ENCODE assay signal across 9 mouse cellular contexts in the genomic region with DNA sequence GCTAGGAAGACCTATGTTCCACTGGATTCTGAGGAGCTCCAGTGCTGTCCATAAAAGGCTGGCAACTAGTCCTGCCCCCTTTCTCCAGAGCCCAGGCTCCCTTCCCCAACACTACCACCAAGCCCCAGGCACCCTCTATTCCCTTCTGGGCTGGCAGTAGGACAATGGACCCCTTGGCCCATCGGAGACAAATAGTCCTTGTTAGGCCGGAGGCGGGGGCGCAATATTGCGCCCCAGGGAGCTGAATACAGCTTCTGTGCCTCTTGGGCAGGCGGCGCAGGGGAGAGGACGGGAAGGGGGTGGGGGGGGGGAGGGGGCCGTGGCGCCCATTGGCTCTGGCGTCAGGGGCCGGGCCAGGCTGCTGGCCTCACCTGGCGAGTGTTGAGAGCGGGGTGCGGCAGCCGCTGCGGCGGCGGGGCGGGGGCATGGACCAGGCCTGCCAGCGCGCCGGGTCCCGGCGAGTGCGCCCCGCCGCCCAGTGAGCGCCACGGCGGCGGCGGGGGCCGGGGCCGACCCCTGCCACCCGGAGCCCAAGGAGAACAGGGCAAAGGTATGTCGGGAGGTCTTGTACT. TPM values are rescaled to one million over a fixed set of nuclear protein-coding genes. Genes with fewer than 3 reads are reported as not detected.
DNase-seq lines count a peak whose midpoint lies in the region; ATAC-seq and TF ChIP-seq lines count a peak whose summit lies in the region.
"Had no signal": no experiment of that assay in that cellular context is flagged by ENCODE, and none has a peak within 500 bp of the region (broad histone marks: within the 10 kb centered on the region; RNA-seq: fewer than 3 reads in every experiment).

A gene (plus strand): TSS at position 346 of the 572 bp plus-strand sequence.

- intact Hi-C loops in left cerebral cortex, adult 2 months (cut with DNase I) = no loop called here

- DNase-seq in ES-E14 (ENCODE audit: low read depth, low spot score) = no peak
- DNase-seq in brain, embryonic 14.5 days (ENCODE audit: low read depth) = peak; percentile 39
- DNase-seq in left cerebral cortex, adult 2 months (ENCODE audit: extremely low spot score in 1 of 2, low spot score in 2 of 2) = peak; percentile 35 to 46
- peak; percentile 22 for DNase-seq in lung, postnatal 14 days
- DNase-seq in B cell, adult 2 months = no peak

- H3K9me3 ChIP-seq in ES-E14 (ENCODE audit: control insufficient read depth, insufficient read depth, low read depth, low read length) = no peaks in the 10 kb centered on the region
- H3K9me3 ChIP-seq in hindbrain, embryonic 16.5 days (ENCODE audit: control insufficient read depth, low read length) = no peaks in the 10 kb centered on the region
- H3K9me3 ChIP-seq in stomach, embryonic 16.5 days (replicated peaks; ENCODE audit: control insufficient read depth, low read length) = no peaks in the 10 kb centered on the region

- peak within 1 kb of the TSS; percentile 64 to 73 for H3K4me3 ChIP-seq in ES-E14 (ENCODE audit: insufficient read depth in 1 of 2, low read depth in 1 of 2, low read length in 2 of 2, poor library complexity in 1 of 2, severe bottlenecking in 1 of 2)
- peak within 1 kb of the TSS; percentile 47 for H3K4me3 ChIP-seq in hindbrain, embryonic 16.5 days (ENCODE audit: low read length)
- H3K4me3 ChIP-seq in left cerebral cortex, adult 2 months = peak within 1 kb of the TSS; percentile 52
- H3K4me3 ChIP-seq in stomach, embryonic 16.5 days (replicated peaks; ENCODE audit: low read length) = peak within 1 kb of the TSS; percentile 52

- H3K27ac ChIP-seq in ES-E14 (ENCODE audit: insufficient read depth, low read depth, low read length, poor library complexity, severe bottlenecking) = no peak within 1 kb of the TSS
- H3K27ac ChIP-seq in hindbrain, embryonic 16.5 days (ENCODE audit: low read depth, low read length) = peak within 1 kb of the TSS; percentile 54; the same call in 1 of the 2 replicates
- peak within 1 kb of the TSS; percentile 87 for H3K27ac ChIP-seq in left cerebral cortex, adult 2 months
- H3K27ac ChIP-seq in stomach, embryonic 16.5 days (ENCODE audit: low read length) = peak within 1 kb of the TSS; percentile 84

- H3K4me2 ChIP-seq in hindbrain, embryonic 16.5 days (ENCODE audit: low read length) = peak within 1 kb of the TSS; percentile 77
- peak within 1 kb of the TSS; percentile 57 for H3K4me2 ChIP-seq in stomach, embryonic 16.5 days (ENCODE audit: low read depth, low read length)

- no peak for TF ChIP-seq CTCF in brain, embryonic 14.5 days (IDR thresholded peaks at IDR 0.05; ENCODE audit: borderline replicate concordance, extremely low read depth, insufficient read depth, insufficient read length)
- no peak for TF ChIP-seq CTCF in left cerebral cortex, adult 2 months (IDR thresholded peaks at IDR 0.05)

- peaks cover 13% of the 10 kb centered on the region for H3K36me3 ChIP-seq in ES-E14 (ENCODE audit: control insufficient read depth, insufficient read depth, low read length, poor library complexity, severe bottlenecking)
- H3K36me3 ChIP-seq in hindbrain, embryonic 16.5 days (ENCODE audit: control insufficient read depth, insufficient read depth, low read length) = peaks cover 17% of the 10 kb centered on the region
- peaks cover 5% of the 10 kb centered on the region; the same call in 1 of the 2 replicates for H3K36me3 ChIP-seq in stomach, embryonic 16.5 days (ENCODE audit: control insufficient read depth, insufficient read depth, low read length)

- no peaks in the 10 kb centered on the region for H3K27me3 ChIP-seq in hindbrain, embryonic 16.5 days (replicated peaks; ENCODE audit: control insufficient read depth, insufficient read depth, low read length)
- peaks cover 12% of the 10 kb centered on the region for H3K27me3 ChIP-seq in stomach, embryonic 16.5 days (ENCODE audit: control insufficient read depth, insufficient read depth, low read length)

- peak; percentile 82 for ATAC-seq in hindbrain, embryonic 16.5 days
- peak; percentile 87 for ATAC-seq in stomach, embryonic 16.5 days (ENCODE audit: insufficient read depth, low FRiP score)
- no peak for ATAC-seq in activated CD4-positive, CD25-positive, alpha-beta regulatory T cell, adult 4 months

- in situ Hi-C loops in ES-E14 (cut with MboI; ENCODE audit: low sequenced_read_pairs in 2 of 2, unreplicated experiment in 2 of 2) = no loop called here

- TF ChIP-seq POLR2A in brain, embryonic 14.5 days (IDR thresholded peaks at IDR 0.05; ENCODE audit: borderline replicate concordance, extremely low read depth, insufficient read depth, insufficient read length, poor library complexity, severe bottlenecking) = no peak

- WGBS in hindbrain, embryonic 16.5 days = 2% methylated on average over 6 of the region's 37 CpGs
- WGBS in stomach, embryonic 16.5 days = under 1% methylated on average over 36 of the region's 37 CpGs

- peaks cover 0 to 13% of the 10 kb centered on the region in 2 experiments; a peak in 1 of 4 replicates for H3K4me1 ChIP-seq in ES-E14 (ENCODE audit: control insufficient read depth in 2 of 2, insufficient read depth in 2 of 2, low read length in 2 of 2, poor library complexity in 1 of 2)
- H3K4me1 ChIP-seq in hindbrain, embryonic 16.5 days (ENCODE audit: control insufficient read depth, insufficient read depth, low read depth, low read length) = peaks cover 11% of the 10 kb centered on the region; the same call in 1 of the 2 replicates
- 0 out of 2 replicates have a peak, but pooled peaks cover 4% of the 10 kb centered on the region for H3K4me1 ChIP-seq in stomach, embryonic 16.5 days (ENCODE audit: control insufficient read depth, insufficient read depth, low read length)

- peak within 1 kb of the TSS; percentile 54 for H3K9ac ChIP-seq in ES-E14 (ENCODE audit: insufficient read depth, low read depth, low read length, poor library complexity, severe bottlenecking)
- H3K9ac ChIP-seq in hindbrain, embryonic 16.5 days (ENCODE audit: low read depth, low read length) = peak within 1 kb of the TSS; percentile 65
- peak within 1 kb of the TSS; percentile 70 for H3K9ac ChIP-seq in stomach, embryonic 16.5 days (ENCODE audit: low read length)

TF ChIP-seq in ES-E14, 5 proteins besides CTCF, POLR2A, EP300 and RAD21:
- TF ChIP-seq ZC3H11A (IDR thresholded peaks at IDR 0.05; ENCODE audit: borderline replicate concordance, low read depth, low read length) (no peak), CHD2 (IDR thresholded peaks at IDR 0.05; ENCODE audit: low read depth, low read length) (no peak), MAFK (IDR thresholded peaks at IDR 0.05; ENCODE audit: insufficient read depth, low read depth, low read length) (no peak), ZNF384 (IDR thresholded peaks at IDR 0.05; ENCODE audit: low read depth, low read length) (no peak), HCFC1 (IDR thresholded peaks at IDR 0.05; ENCODE audit: borderline replicate concordance, insufficient read depth, low read length) (no peak)

RNA-seq across cellular contexts. Expression of the gene that starts here (rescaled TPM):
- total RNA-seq in ES-E14 (2012; rRNA removed) = 4.0 and 4.9 TPM in 2 replicates
- 3.2 and 5.3 TPM in 2 replicates for polyA plus RNA-seq in brain, embryonic 14.5 days (2012; rRNA removed)
- polyA plus RNA-seq in hindbrain, embryonic 16.5 days (2015; fragmentation: Nextera tagmentation; extraction: Ambion mirVana) = 11.3 and 11.6 TPM in 2 replicates
- total RNA-seq in left cerebral cortex, adult 2 months (2021) = 1 to 10 TPM; 9.8 to 9.9 TPM
- 18.1 and 20.7 TPM in 2 replicates for polyA plus RNA-seq in stomach, embryonic 16.5 days (2015; fragmentation: Nextera tagmentation; extraction: Ambion mirVana)
- not detected for polyA plus RNA-seq in activated CD4-positive, CD25-positive, alpha-beta regulatory T cell, adult 4 months (2017; shearing (Covaris generic))
- total RNA-seq: neutrophil, adult 5-6 weeks had no signal

Comparison
In these comparisons a context has a peak if more than half of its experiments do, and no peak if none do; other contexts are left out.
1. DNase-seq: peak in brain, embryonic 14.5 days (single experiment), left cerebral cortex, adult 2 months (2 of 2) and lung, postnatal 14 days (single experiment); none in ES-E14 (single experiment) and B cell, adult 2 months (0 of 2).
2. Peak in every context shown above with its lines, with median percentiles within 50 percentile points of each other: H3K4me3 ChIP-seq and H3K9ac ChIP-seq.